Mouse (Mus musculus) urinary bladder, adult 18-20 months (tissue): ENCODE results near the gene Rhbdd1.

ENCODE experiments used
- DNase-seq, 2 experiments: peaks; one replicate each; pipeline ENCODE4 v3.0.0; 2022; ENCODE audit warnings: low spot score in 2 of 2, mixed read lengths in 2 of 2

Gene Rhbdd1

GRCm38 (mm10) chr1:82479696-82480487, 163.6 kb downstream of the Rhbdd1 start:
- no peak for DNase-seq

GRCm38 (mm10) chr1:82482371-82482770, 166.1 kb downstream of the Rhbdd1 start:
- DNase-seq, result no peak

GRCm38 (mm10) chr1:82486371-82486770, 170.1 kb downstream of the Rhbdd1 start:
- no peak for DNase-seq

- no peak for DNase-seq
Observed at GRCm38 (mm10) chr1:82491954-82492353, 175.7 kb downstream of the Rhbdd1 start.
